Mouse (Mus musculus) left cerebral cortex, postnatal 10 days (tissue): ENCODE results near the gene Csdc2. TPM values are rescaled to one million over a fixed set of nuclear protein-coding genes. Genes with fewer than 3 reads are reported as not detected.
A peak's percentile ranks its signal among the peaks of the same experiment; 100 is the strongest.
"Not testable (repeated sequence)": the region's sequence is repeated elsewhere in the genome, so short reads cannot be mapped to it uniquely, and the experiment has no call there.

Source experiments
- DNase-seq, 2 experiments: peaks; one replicate each; pipeline ENCODE4 v3.0.0; 2021 to 2022; ENCODE audit warnings: low spot score in 2 of 2, mixed read lengths in 1 of 2; ENCODE audit errors: extremely low spot score in 1 of 2
- intact Hi-C: fragments of 180-260 bp; cut with DNase I; formaldehyde crosslinking; loops from one replicate; pipeline ENCODE4 v1.15.1; 2025
- total RNA-seq, 2 experiments: library from RNA; stranded (reverse); gene quantifications; 2 replicates each; pipeline ENCODE4 v1.2.3; 2021

The Csdc2 gene
- total RNA-seq, 2 experiments from 2014 or later: 154 to 156 TPM

GRCm38 (mm10) chr15:81949476-81950131 is 13.0 kb downstream of the Csdc2 start:
- DNase-seq: peak in 1 of 2 experiments; percentile 27
- intact Hi-C loops: no loop called here

GRCm38 (mm10) chr15:81950716-81951115 is 14.2 kb downstream of the Csdc2 start:
- DNase-seq: peak in 1 of 2 experiments; percentile 17
- intact Hi-C loops: no loop called here

- peak in 1 of 2 experiments; percentile 24 for DNase-seq
- intact Hi-C loops: no loop called here
Measured at GRCm38 (mm10) chr15:81951159-81951558, 14.6 kb downstream of the Csdc2 start.

GRCm38 (mm10) chr15:81952310-81952709 is 15.8 kb downstream of the Csdc2 start:
- intact Hi-C loops: no loop called here
- no peak for DNase-seq

- no peak for DNase-seq
- intact Hi-C loops: no loop called here
Measured at GRCm38 (mm10) chr15:81954151-81954583, 17.6 kb downstream of the Csdc2 start.

GRCm38 (mm10) chr15:81954716-81955115 is 18.2 kb downstream of the Csdc2 start:
- DNase-seq: no peak
- intact Hi-C loops: no loop called here

GRCm38 (mm10) chr15:81955414-81955813 is 18.9 kb downstream of the Csdc2 start:
- intact Hi-C loops: no loop called here
- DNase-seq: no peak

- peak in 1 of 2 experiments; percentile 66 for DNase-seq
- intact Hi-C loops: no loop called here
Measured at GRCm38 (mm10) chr15:81956457-81956856, 19.9 kb downstream of the Csdc2 start.

GRCm38 (mm10) chr15:81957598-81957997 is 21.0 kb downstream of the Csdc2 start:
- intact Hi-C loops: no loop called here
- DNase-seq: peak in 1 of 2 experiments; percentile 32

GRCm38 (mm10) chr15:81958906-81959305 is 22.3 kb downstream of the Csdc2 start:
- DNase-seq: no peak
- intact Hi-C loops: no loop called here

GRCm38 (mm10) chr15:81960171-81961077 is 23.9 kb downstream of the Csdc2 start, which contains the start of gene Pmm1:
Gene Pmm1 (minus strand): TSS chr15:81960930.
- intact Hi-C loops: loop anchor here (2.0 kb wide), 1 partner anchor 28 kb away; no protein-coding TSS in a partner anchor

GRCm38 (mm10) chr15:81961078-81961451 is 24.5 kb downstream of the Csdc2 start:
- intact Hi-C loops: loop anchor here (2.0 kb wide), 1 partner anchor 28 kb away; no protein-coding TSS in a partner anchor
- DNase-seq: no peak

More at GRCm38 (mm10) chr15:81960171-81961077, 23.9 kb downstream of the Csdc2 start, which contains the start of gene Pmm1:
- peak; percentile 95 to 99 for DNase-seq

- DNase-seq: no peak
- intact Hi-C loops: no loop called here
Measured at GRCm38 (mm10) chr15:81964262-81964661, 27.7 kb downstream of the Csdc2 start.

GRCm38 (mm10) chr15:81964980-81965545 is 28.5 kb downstream of the Csdc2 start:
- intact Hi-C loops: no loop called here
- no peak for DNase-seq

GRCm38 (mm10) chr15:81966062-81966829 is 29.7 kb downstream of the Csdc2 start:
- DNase-seq: no peak
- intact Hi-C loops: no loop called here

GRCm38 (mm10) chr15:81967821-81968220 is 31.3 kb downstream of the Csdc2 start:
- intact Hi-C loops: no loop called here
- DNase-seq: no peak

GRCm38 (mm10) chr15:81968447-81968846 is 31.9 kb downstream of the Csdc2 start:
- intact Hi-C loops: no loop called here
- DNase-seq: no peak

- intact Hi-C loops: no loop called here
- no peak for DNase-seq
Measured at GRCm38 (mm10) chr15:81969173-81969572, 32.6 kb downstream of the Csdc2 start.

- DNase-seq, intact Hi-C loops: not testable (repeated sequence)
Measured at GRCm38 (mm10) chr15:81969635-81970034, 33.1 kb downstream of the Csdc2 start.
